ENCODE assay signal across 25 mouse cellular contexts in the genomic region with DNA sequence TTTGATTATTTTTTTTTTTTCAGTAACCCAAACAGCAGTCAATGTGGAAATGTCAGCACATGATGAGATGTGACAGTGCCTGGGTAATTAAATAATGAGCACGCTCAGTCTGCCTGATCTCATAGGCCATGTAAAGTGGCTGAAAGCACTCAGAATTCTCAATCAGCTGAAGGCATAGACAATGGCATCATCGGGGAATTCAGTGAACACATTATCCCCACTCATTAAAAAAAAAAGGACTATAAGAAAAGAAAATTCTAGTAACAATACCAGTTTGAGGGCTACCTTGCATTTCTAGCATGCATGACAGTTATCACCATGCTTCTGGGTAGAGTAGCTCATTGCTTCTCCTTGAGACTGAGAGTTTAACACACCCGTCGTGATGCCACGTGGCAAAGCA. TPM values are rescaled to one million over a fixed set of nuclear protein-coding genes. Genes with fewer than 3 reads are reported as not detected.
"Had no signal": no experiment of that assay in that cellular context is flagged by ENCODE, and none has a peak within 500 bp of the region (broad histone marks: within the 10 kb centered on the region; RNA-seq: fewer than 3 reads in every experiment).

No protein-coding gene starts in this region.

- DNase-seq: gastrocnemius, postnatal 14 days; gastrocnemius, postnatal 36 days; heart, adult 2 months; heart, postnatal 14 days; heart, postnatal 36 days; kidney, adult 11 months; kidney, adult 2 months; kidney, adult 9 months; kidney, postnatal 14 days; kidney, postnatal 4 days; liver had no signal

- H3K9ac ChIP-seq: heart, embryonic 13.5 days; heart, embryonic 15.5 days; hindbrain, embryonic 13.5 days; hindbrain, embryonic 15.5 days; kidney, embryonic 15.5 days; limb, embryonic 12.5 days had no signal

- H3K36me3 ChIP-seq: heart, embryonic 13.5 days; hindbrain, embryonic 13.5 days; hindbrain, embryonic 15.5 days; kidney, embryonic 15.5 days; limb, embryonic 10.5 days; limb, embryonic 12.5 days had no signal

- H3K4me3 ChIP-seq: heart, adult 2 months; heart, embryonic 13.5 days; heart, embryonic 15.5 days; hindbrain, embryonic 13.5 days; hindbrain, embryonic 15.5 days; kidney, embryonic 15.5 days; layer of hippocampus, adult 2 months; left cerebral cortex, adult 2 months; limb, embryonic 10.5 days; limb, embryonic 12.5 days had no signal

- H3K4me2 ChIP-seq: heart, embryonic 11.5 days; heart, embryonic 13.5 days; heart, embryonic 15.5 days; hindbrain, embryonic 13.5 days; hindbrain, embryonic 15.5 days; kidney, embryonic 15.5 days; limb, embryonic 12.5 days; liver, embryonic 11.5 days had no signal

- H3K4me1 ChIP-seq: hindbrain, embryonic 13.5 days; hindbrain, embryonic 15.5 days; kidney, embryonic 15.5 days; limb, embryonic 10.5 days; limb, embryonic 12.5 days had no signal

- H3K9me3 ChIP-seq: heart, embryonic 13.5 days; heart, embryonic 15.5 days; hindbrain, embryonic 13.5 days; hindbrain, embryonic 15.5 days; kidney, embryonic 15.5 days; limb, embryonic 10.5 days had no signal

- ATAC-seq: hindbrain, postnatal 0 days; intestine, embryonic 16.5 days had no signal

- H3K27ac ChIP-seq: heart, adult 2 months; heart, embryonic 13.5 days; heart, embryonic 15.5 days; hindbrain, embryonic 13.5 days; hindbrain, embryonic 15.5 days; hindbrain, postnatal 0 days; kidney, embryonic 15.5 days; kidney, postnatal 0 days; layer of hippocampus, adult 2 months; left cerebral cortex, adult 2 months; limb, embryonic 10.5 days; limb, embryonic 12.5 days had no signal

- H3K27me3 ChIP-seq: heart, embryonic 13.5 days; heart, embryonic 15.5 days; hindbrain, embryonic 13.5 days; hindbrain, embryonic 15.5 days; kidney, embryonic 15.5 days; limb, embryonic 12.5 days had no signal

RNA-seq across cellular contexts. Expression of a gene that starts 16.3 kb away (rescaled TPM):
- polyA plus RNA-seq: limb, embryonic 10.5 days had no signal
